Mouse (Mus musculus): Measurements from ENCODE around the gene Banp. TPM values are rescaled to one million over a fixed set of nuclear protein-coding genes. Genes with fewer than 3 reads are reported as not detected.

The Banp gene
- total RNA-seq, 1 experiment from 2014 or later: 88.3 TPM

GRCm38 (mm10) chr8:122074442-122074841, 124.9 kb downstream of the Banp start:
- ATAC-seq (ENCODE audit: extremely low read depth, insufficient number of reproducible peaks, low FRiP score, poor library complexity, severe bottlenecking): no peak

- no peak for ATAC-seq (ENCODE audit: extremely low read depth, insufficient number of reproducible peaks, low FRiP score, poor library complexity, severe bottlenecking)
Measured at GRCm38 (mm10) chr8:122074977-122075376, 125.4 kb downstream of the Banp start.

DNA sequence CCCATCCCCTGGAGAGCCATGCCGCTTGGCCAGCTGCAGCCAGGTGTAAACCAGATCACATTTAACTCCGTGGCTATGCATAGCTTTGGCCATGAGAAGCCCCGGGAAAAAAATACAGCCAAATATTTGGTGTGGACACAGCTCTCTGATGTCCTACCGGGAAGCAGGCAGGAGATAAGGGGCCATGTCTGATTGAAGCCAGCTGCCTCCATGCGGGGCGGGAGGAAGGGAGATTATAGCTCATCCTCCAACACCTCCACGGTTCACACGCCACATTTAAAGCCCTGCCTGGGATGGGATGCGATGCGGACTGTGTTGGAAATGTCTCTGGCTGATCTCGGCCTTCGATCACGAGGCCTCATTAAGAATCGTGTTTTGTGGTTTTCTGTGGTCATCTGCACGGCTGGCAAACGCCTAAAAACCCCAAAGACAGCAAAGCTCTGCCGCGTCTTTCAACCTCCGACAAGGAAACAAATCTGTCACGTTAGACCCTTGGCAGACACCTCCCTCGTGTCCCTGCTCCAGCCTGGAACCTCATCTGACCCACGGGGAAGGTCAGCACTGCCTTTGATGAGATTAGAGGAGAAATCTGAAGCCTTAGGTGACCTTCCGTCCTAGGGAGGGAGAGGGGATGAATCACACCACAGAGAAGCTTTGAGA, 126.8 kb downstream of the Banp start:
- no peak for ATAC-seq (ENCODE audit: extremely low read depth, insufficient number of reproducible peaks, low FRiP score, poor library complexity, severe bottlenecking)

DNA sequence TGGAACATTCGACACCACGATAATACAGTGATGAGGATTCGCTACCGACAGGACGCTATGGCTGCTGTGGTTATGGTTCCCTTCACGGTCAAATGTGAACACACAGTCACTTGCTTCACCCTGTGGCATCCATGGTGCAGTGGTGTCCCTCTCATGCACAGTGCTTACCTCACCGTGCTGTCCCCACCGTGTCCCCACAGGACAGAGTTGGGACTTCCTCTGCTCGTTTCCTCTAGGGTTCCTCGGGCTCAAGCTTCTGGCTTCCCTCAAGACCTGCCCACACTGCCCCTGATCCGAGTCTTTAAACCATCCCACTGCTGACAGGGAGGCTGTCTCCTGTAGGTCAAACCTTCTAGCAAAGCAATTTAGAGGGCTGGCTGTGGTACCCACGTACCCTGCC, 128.8 kb downstream of the Banp start:
- no peak for ATAC-seq (ENCODE audit: extremely low read depth, insufficient number of reproducible peaks, low FRiP score, poor library complexity, severe bottlenecking)

Other genes with a start within 250 kb of the Banp start
- 0.12 and 0.25 TPM in 2 replicates for gene Jph3, start 220.1 kb upstream of the Banp start, total RNA-seq (2017)
- 41.6 and 42.4 TPM in 2 replicates for gene Klhdc4, start 120.2 kb upstream of the Banp start, total RNA-seq (2017)
- 4.5 and 4.9 TPM in 2 replicates for gene Slc7a5, start 42.1 kb upstream of the Banp start, total RNA-seq (2017)
- not detected in 2 replicates for gene Car5a, start 4.8 kb upstream of the Banp start, total RNA-seq (2017)

Data from neutrophil, adult 5-6 weeks (primary cell).